Mouse (Mus musculus) liver, adult 2 months (tissue): ENCODE data around the gene Trip11. TPM values are rescaled to one million over a fixed set of nuclear protein-coding genes. Genes with fewer than 3 reads are reported as not detected.
A peak's percentile ranks its signal among the peaks of the same experiment; 100 is the strongest.

Experiments used
- DNase-seq: peaks from one replicate; pipeline ENCODE4 v3.0.0-alpha.2; 2011; ENCODE audit warnings: low read depth, low spot score; ENCODE audit errors: extremely low read depth
- H3K27ac ChIP-seq: fragments of 200-500 bp; replicated peaks from 2 replicates; pipeline ENCODE4 v1.5.1; 2012; ENCODE audit warnings: low read depth, mild to moderate bottlenecking, control low read depth, inconsistent platforms, low read length; ENCODE audit not compliant: insufficient read depth
- H3K27me3 ChIP-seq: fragments of 200-500 bp; 2 replicates; pipeline ENCODE4 v1.6.1; 2012; ENCODE audit warnings: mild to moderate bottlenecking, moderate library complexity, low read length, inconsistent platforms; ENCODE audit not compliant: control insufficient read depth, insufficient read depth
- H3K36me3 ChIP-seq: fragments of 200-500 bp; 2 replicates; pipeline ENCODE4 v1.6.1; 2012; ENCODE audit warnings: low read length, inconsistent platforms; ENCODE audit not compliant: control insufficient read depth, insufficient read depth
- H3K4me1 ChIP-seq: fragments of 200-500 bp; 2 replicates; pipeline ENCODE4 v1.6.1; 2011; ENCODE audit warnings: low read length; ENCODE audit not compliant: control insufficient read depth, insufficient read depth
- H3K4me3 ChIP-seq: fragments of 200-500 bp; 2 replicates; pipeline ENCODE4 v1.5.1; 2011; ENCODE audit warnings: low read depth, mild to moderate bottlenecking, control low read depth, low read length, moderate library complexity; ENCODE audit not compliant: insufficient read depth
- H3K79me2 ChIP-seq: fragments of 200-500 bp; 2 replicates; pipeline ENCODE4 v1.6.1; 2012; ENCODE audit warnings: inconsistent platforms, mild to moderate bottlenecking, low read length, moderate library complexity; ENCODE audit not compliant: control insufficient read depth, insufficient read depth
- H3K9ac ChIP-seq: fragments of 200-500 bp; 2 replicates; pipeline ENCODE4 v1.6.1; 2012; ENCODE audit warnings: low read depth, mild to moderate bottlenecking, control low read depth, inconsistent platforms, low read length
- CTCF ChIP-seq: fragments of 200-500 bp; IDR thresholded peaks from 2 replicates; pipeline ENCODE4 v1.5.1; 2011; ENCODE audit warnings: low read depth, low read length, control low read depth
- POLR2A ChIP-seq: fragments of 200-500 bp; IDR thresholded peaks from 2 replicates; pipeline ENCODE4 v1.6.1; 2011; ENCODE audit warnings: low read length, control low read depth; ENCODE audit not compliant: insufficient read depth; ENCODE audit errors: extremely low read depth
- WGBS: fragments of 180-500 bp; shearing (Covaris S2); methylation state at CpG from one replicate; pipeline ENCODE4 v1.1.7; 2018; 5-methylcytosine and 5-hydroxymethylcytosine counted together
- polyA plus RNA-seq: library from polyadenylated mRNA; depleted of rRNA; stranded (reverse); fragments of >200 nt; gene quantifications from 2 replicates; pipeline ENCODE4 v1.2.3, GENCODE M21; 2012
- total RNA-seq: library from RNA; depleted of rRNA; stranded (reverse); fragments of >200 nt; gene quantifications from 2 replicates; pipeline ENCODE4 v1.2.3, GENCODE M21; 2014

Trip11 gene
- total and polyA plus RNA-seq, 2 experiments, result 2.5 to 14.8 TPM

DNA sequence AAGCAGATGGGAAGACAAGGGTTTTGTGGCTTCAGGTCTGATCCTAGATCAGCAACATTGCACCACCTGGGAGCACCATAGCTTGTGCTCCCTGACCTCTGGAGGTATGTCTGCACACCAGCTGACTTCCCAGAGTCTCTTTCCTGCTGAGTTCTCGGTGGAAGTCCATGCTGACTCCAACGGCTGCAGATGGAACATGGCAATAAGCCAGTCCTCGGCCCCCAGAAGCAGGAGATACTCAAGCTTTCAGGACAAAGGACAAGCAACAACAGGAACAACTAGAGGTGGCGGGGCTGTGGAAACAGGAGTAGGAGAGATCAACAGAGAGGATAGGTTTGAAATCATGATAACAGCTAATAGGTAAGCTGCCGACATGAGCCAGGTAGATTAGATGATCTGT, 111.3 kb downstream of the Trip11 start:
- TF ChIP-seq CTCF, result no peak
- no peak for TF ChIP-seq POLR2A
- Histone ChIP-seq H3K27ac (no peak overlapping the region), H3K36me3 (no peaks in the 10 kb centered on the region), H3K79me2 (no peaks in the 10 kb centered on the region), H3K4me1 (peaks cover 7% of the 10 kb centered on the region), H3K27me3 (no peaks in the 10 kb centered on the region), H3K9ac (no peak overlapping the region), H3K4me3 (no peak overlapping the region)
- WGBS, result 77% methylated on average over 5 of the region's 5 CpGs
- DNase-seq, result no peak

- H3K27me3 ChIP-seq, result no peaks in the 10 kb centered on the region
- peaks cover 7% of the 10 kb centered on the region for H3K4me1 ChIP-seq
- no peak overlapping the region for H3K27ac ChIP-seq
- WGBS, result 17% methylated on average over 3 of the region's 3 CpGs
- no peak overlapping the region for H3K9ac ChIP-seq
- TF ChIP-seq CTCF, result no peak
- no peak for TF ChIP-seq POLR2A
- H3K79me2 ChIP-seq, result no peaks in the 10 kb centered on the region
- peak; percentile 91 for DNase-seq
- H3K4me3 ChIP-seq, result no peak overlapping the region
- no peaks in the 10 kb centered on the region for H3K36me3 ChIP-seq
Measured at GRCm38 (mm10) chr12:101801051-101801450, 112.0 kb downstream of the Trip11 start.

DNA sequence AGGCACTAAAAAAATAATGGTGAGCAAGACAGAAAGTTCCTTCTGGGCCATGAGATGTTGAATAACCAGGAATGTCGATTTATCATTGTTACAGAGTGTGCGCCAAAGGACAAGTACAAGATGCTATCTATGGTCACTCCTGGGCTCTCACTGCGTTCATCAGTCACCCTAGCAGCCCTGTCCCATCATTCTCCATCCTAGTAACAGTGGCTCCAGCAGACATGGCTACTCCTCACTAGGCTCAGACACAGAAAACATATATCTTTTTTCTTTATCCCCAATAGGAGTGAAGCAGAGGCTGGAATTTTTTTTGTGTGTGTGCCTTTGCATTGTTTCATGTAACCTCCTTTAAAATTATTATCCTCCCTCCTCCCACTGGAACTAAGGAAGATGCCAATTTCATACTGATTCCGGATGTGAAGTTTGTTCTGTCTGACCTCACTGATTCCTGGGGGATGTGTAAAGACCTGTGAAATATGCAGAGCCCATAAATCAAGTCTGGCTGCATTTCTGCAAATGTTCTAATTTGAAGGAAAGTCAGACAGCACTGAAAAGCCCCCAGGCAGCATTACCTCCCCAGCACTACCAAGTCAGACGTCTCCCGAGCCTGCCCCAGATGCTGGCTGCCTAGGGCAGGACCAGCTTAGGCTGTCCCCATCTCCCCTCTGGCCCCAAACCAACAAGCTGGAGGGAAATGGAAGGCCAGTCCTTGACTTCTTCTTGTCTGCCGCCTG, 114.7 kb downstream of the Trip11 start:
- Histone ChIP-seq H3K79me2 (no peaks in the 10 kb centered on the region), H3K4me1 (peaks cover 7% of the 10 kb centered on the region), H3K27me3 (no peaks in the 10 kb centered on the region), H3K27ac (no peak overlapping the region), H3K36me3 (no peaks in the 10 kb centered on the region), H3K4me3 (no peak overlapping the region), H3K9ac (no peak overlapping the region)
- no peak for DNase-seq
- WGBS, result 79% methylated on average over 7 of the region's 7 CpGs
- no peak for TF ChIP-seq POLR2A

- Histone ChIP-seq H3K79me2 (no peaks in the 10 kb centered on the region), H3K4me1 (no peaks in the 10 kb centered on the region), H3K36me3 (no peaks in the 10 kb centered on the region), H3K27me3 (no peaks in the 10 kb centered on the region), H3K4me3 (no peak overlapping the region), H3K27ac (no peak overlapping the region), H3K9ac (no peak overlapping the region)
- DNase-seq, result peak; percentile 19
- no peak for TF ChIP-seq CTCF
- 79% methylated on average over 3 of the region's 3 CpGs for WGBS
Measured at GRCm38 (mm10) chr12:101794458-101794857, 118.6 kb downstream of the Trip11 start.

- TF ChIP-seq POLR2A, result no peak
- TF ChIP-seq CTCF, result no peak
- 87% methylated on average over 5 of the region's 5 CpGs for WGBS
- Histone ChIP-seq H3K27ac (no peak overlapping the region), H3K9ac (no peak overlapping the region), H3K4me3 (no peak overlapping the region), H3K27me3 (no peaks in the 10 kb centered on the region), H3K4me1 (no peaks in the 10 kb centered on the region), H3K36me3 (no peaks in the 10 kb centered on the region), H3K79me2 (no peaks in the 10 kb centered on the region)
- no peak for DNase-seq
Measured at GRCm38 (mm10) chr12:101793221-101793621, 119.8 kb downstream of the Trip11 start.

GRCm38 (mm10) chr12:101792684-101793083, 120.4 kb downstream of the Trip11 start:
- Histone ChIP-seq H3K79me2 (no peaks in the 10 kb centered on the region), H3K9ac (no peak overlapping the region), H3K4me3 (no peak overlapping the region), H3K4me1 (no peaks in the 10 kb centered on the region), H3K27me3 (no peaks in the 10 kb centered on the region), H3K36me3 (no peaks in the 10 kb centered on the region), H3K27ac (no peak overlapping the region)
- WGBS, result 98% methylated on average over 4 of the region's 4 CpGs
- no peak for DNase-seq
- TF ChIP-seq POLR2A, result no peak
- no peak for TF ChIP-seq CTCF
